Mouse (Mus musculus) heart, adult 18-20 months (tissue): Measurements from ENCODE around the gene Vkorc1. TPM values are rescaled to one million over a fixed set of nuclear protein-coding genes. Genes with fewer than 3 reads are reported as not detected.
"Not testable (repeated sequence)": the region's sequence is repeated elsewhere in the genome, so short reads cannot be mapped to it uniquely, and the experiment has no call there.

Experiments
- DNase-seq, 2 experiments: peaks; one replicate each; pipeline ENCODE4 v3.0.0; 2021 to 2022; ENCODE audit warnings: mixed read lengths in 1 of 2
- long read RNA-seq, 2 experiments: library from polyadenylated mRNA; stranded (forward); transcript quantifications; one replicate each; pipeline ENCODE4 v2.0.0; 2021
- total RNA-seq, 2 experiments: library from RNA; stranded (reverse); gene quantifications; 2 replicates each; pipeline ENCODE4 v1.2.3; 2021

Vkorc1 gene
- total RNA-seq: 10 to 100 TPM; 19.3 to 20.8 TPM
- long read RNA-seq, experiment 1, transcript Vkorc1-201 (3 exons, 748 nt): major isoform, 8 of 8 reads
- long read RNA-seq, experiment 1, partial matches to known transcripts: 0 of 8 reads
- long read RNA-seq, experiment 1, other reads (novel, unspliced or antisense): 0 of 8 reads
- long read RNA-seq, experiment 2, transcript Vkorc1-201 (3 exons, 748 nt): major isoform, 13 of 13 reads
- long read RNA-seq, experiment 2, partial matches to known transcripts: 0 of 13 reads
- long read RNA-seq, experiment 2, other reads (novel, unspliced or antisense): 0 of 13 reads

GRCm38 (mm10) chr7:127895442-127895841 lies at the start of gene Vkorc1, which contains the start of gene Gm21974:
Gene Vkorc1 (minus strand): TSS chr7:127895617.
Gene Gm21974 (minus strand): TSS chr7:127895454.
- DNase-seq: peak; percentile 97 to 98

- peak; percentile 38 to 42 for DNase-seq
Observed at GRCm38 (mm10) chr7:127944614-127945013, 49.2 kb upstream of the Vkorc1 start.

GRCm38 (mm10) chr7:127942097-127942496 lies 46.7 kb upstream of the Vkorc1 start:
- not testable (repeated sequence) for DNase-seq

- peak in 1 of 2 experiments; percentile 19 for DNase-seq
Observed at GRCm38 (mm10) chr7:127936216-127936884, 40.9 kb upstream of the Vkorc1 start.

- DNase-seq: no peak
Observed at GRCm38 (mm10) chr7:127935748-127936159, 40.3 kb upstream of the Vkorc1 start.

GRCm38 (mm10) chr7:127935028-127935722 lies 39.8 kb upstream of the Vkorc1 start:
- peak; percentile 96 to 98 for DNase-seq

GRCm38 (mm10) chr7:127934075-127934474 lies 38.7 kb upstream of the Vkorc1 start:
- DNase-seq: no peak

GRCm38 (mm10) chr7:127932273-127933031 lies 37.0 kb upstream of the Vkorc1 start:
- DNase-seq: no peak

- DNase-seq: peak; percentile 26 to 53
Observed at GRCm38 (mm10) chr7:127931351-127932135, 36.1 kb upstream of the Vkorc1 start.

GRCm38 (mm10) chr7:127930636-127931035 lies 35.2 kb upstream of the Vkorc1 start:
- no peak for DNase-seq

GRCm38 (mm10) chr7:127929923-127930322 lies 34.5 kb upstream of the Vkorc1 start, which contains the start of gene Prss8:
Gene Prss8 (minus strand): TSS chr7:127930104.
- no peak for DNase-seq

GRCm38 (mm10) chr7:127928596-127928995 lies 33.2 kb upstream of the Vkorc1 start:
- DNase-seq: no peak

- no peak for DNase-seq
Observed at GRCm38 (mm10) chr7:127927726-127928125, 32.3 kb upstream of the Vkorc1 start.

GRCm38 (mm10) chr7:127926846-127927245 lies 31.4 kb upstream of the Vkorc1 start:
- DNase-seq: no peak

- DNase-seq: no peak
Observed at GRCm38 (mm10) chr7:127926066-127926465, 30.6 kb upstream of the Vkorc1 start.

GRCm38 (mm10) chr7:127925252-127925651 lies 29.8 kb upstream of the Vkorc1 start:
- DNase-seq: no peak

- no peak for DNase-seq
Observed at GRCm38 (mm10) chr7:127923714-127924113, 28.3 kb upstream of the Vkorc1 start.

GRCm38 (mm10) chr7:127922451-127923275 lies 27.2 kb upstream of the Vkorc1 start:
- DNase-seq: no peak

- peak in 1 of 2 experiments; percentile 24 for DNase-seq
Observed at GRCm38 (mm10) chr7:127921516-127921915, 26.1 kb upstream of the Vkorc1 start.

- no peak for DNase-seq
Observed at GRCm38 (mm10) chr7:127919290-127919689, 23.9 kb upstream of the Vkorc1 start.
